Mouse (Mus musculus): ENCODE measurements around the gene Psmg3.

DNA sequence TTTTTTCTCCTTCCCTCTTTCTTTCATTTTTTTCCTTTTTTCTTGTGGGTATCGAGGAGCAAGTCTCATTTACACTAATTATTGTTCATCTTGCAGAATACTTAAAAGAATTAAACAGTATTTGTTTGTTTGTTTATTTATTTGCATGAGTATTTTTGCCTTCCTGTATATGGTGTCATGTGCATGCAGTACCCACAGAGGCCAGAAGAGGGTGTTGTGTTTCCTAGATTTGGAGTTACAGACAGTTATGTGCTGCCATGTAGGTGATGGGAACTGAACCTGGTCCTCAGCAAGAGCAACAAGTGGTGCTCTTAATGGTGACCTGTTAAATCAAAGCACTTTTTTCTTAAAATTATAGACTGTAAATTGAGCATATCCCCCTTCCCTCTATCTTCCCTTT is 908 bp upstream of the Psmg3 start:
- TF ChIP-seq CTCF (IDR thresholded peaks at IDR 0.05; ENCODE audit: insufficient read depth, low read length) (no peak), POLR2A (IDR thresholded peaks at IDR 0.05; ENCODE audit: borderline replicate concordance, extremely low read depth, low read depth, low read length) (no peak)

All from lung, adult 2 months (tissue).